Mouse (Mus musculus) kidney, adult 2 months (tissue): ENCODE data around the gene Pdgfb. TPM values are rescaled to one million over a fixed set of nuclear protein-coding genes. Genes with fewer than 3 reads are reported as not detected.

Source experiments
- DNase-seq: peaks from one replicate; pipeline ENCODE4 v3.0.0; 2021
- H3K27ac ChIP-seq: fragments of 200-500 bp; 2 replicates; pipeline ENCODE4 v1.5.1; 2012; ENCODE audit warnings: low read depth, low read length, control low read depth, inconsistent platforms; ENCODE audit not compliant: insufficient read depth
- H3K27me3 ChIP-seq: fragments of 200-500 bp; replicated peaks from 2 replicates; pipeline ENCODE4 v1.6.1; 2012; ENCODE audit warnings: mild to moderate bottlenecking, moderate library complexity, low read length, inconsistent platforms; ENCODE audit not compliant: control insufficient read depth, insufficient read depth
- H3K36me3 ChIP-seq: fragments of 200-500 bp; 2 replicates; pipeline ENCODE4 v1.6.1; 2012; ENCODE audit warnings: mild to moderate bottlenecking, moderate library complexity, low read length, inconsistent platforms; ENCODE audit not compliant: control insufficient read depth, insufficient read depth
- H3K4me1 ChIP-seq: fragments of 200-500 bp; 2 replicates; pipeline ENCODE4 v1.6.1; 2011; ENCODE audit warnings: low read length; ENCODE audit not compliant: control insufficient read depth, insufficient read depth
- H3K4me3 ChIP-seq: fragments of 200-500 bp; 2 replicates; pipeline ENCODE4 v1.5.1; 2011; ENCODE audit warnings: mild to moderate bottlenecking, low read depth, low read length, control low read depth; ENCODE audit not compliant: insufficient read depth
- CTCF ChIP-seq: fragments of 200-500 bp; conservative IDR thresholded peaks from 2 replicates; pipeline ENCODE4 v1.5.1; 2011; ENCODE audit warnings: low read depth, mild to moderate bottlenecking, control low read depth, low read length, moderate library complexity, mixed read lengths; ENCODE audit not compliant: insufficient read depth, insufficient read length
- POLR2A ChIP-seq: fragments of 200-500 bp; IDR thresholded peaks from one replicate; pipeline ENCODE4 v1.6.1; 2011; ENCODE audit warnings: low read depth, low read length, control low read depth
- WGBS: fragments of 180-500 bp; shearing (Covaris S2); methylation state at CpG from one replicate; pipeline ENCODE4 v1.1.7; 2018; 5-methylcytosine and 5-hydroxymethylcytosine counted together
- polyA plus RNA-seq: library from polyadenylated mRNA; depleted of rRNA; stranded (reverse); fragments of >200 nt; gene quantifications from 2 replicates; pipeline ENCODE4 v1.2.3, GENCODE M21; 2012

Pdgfb gene
- polyA plus RNA-seq, 1 experiment, result 33.4 TPM

DNA sequence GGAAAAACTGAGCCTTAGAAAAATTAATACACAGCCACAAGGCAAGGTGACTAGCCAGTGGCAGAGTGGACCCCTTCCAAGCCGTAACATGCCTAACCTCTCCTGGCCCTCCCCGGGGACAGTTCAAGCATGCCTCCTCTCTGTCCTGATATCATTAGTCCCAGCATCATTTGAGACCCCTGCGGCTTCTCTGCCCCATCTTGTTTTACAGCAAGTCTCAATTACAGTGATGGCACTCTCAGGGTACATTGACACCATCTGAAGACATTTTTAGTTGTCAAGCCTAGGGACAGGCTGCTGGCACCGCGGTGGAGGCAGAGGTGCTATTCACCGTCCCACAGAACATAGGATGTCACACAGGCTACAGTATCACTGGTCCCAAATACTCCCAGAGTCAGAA, 6.3 kb downstream of the Pdgfb start:
- H3K4me1 ChIP-seq, result peaks cover 29% of the 10 kb centered on the region
- no peak overlapping the region for H3K4me3 ChIP-seq
- H3K27me3 ChIP-seq, result no peaks in the 10 kb centered on the region
- TF ChIP-seq CTCF (no peak), POLR2A (no peak)
- no peak for DNase-seq
- H3K27ac ChIP-seq, result no peak overlapping the region
- WGBS, result 75% methylated on average over 6 of the region's 6 CpGs
- no peaks in the 10 kb centered on the region for H3K36me3 ChIP-seq

DNA sequence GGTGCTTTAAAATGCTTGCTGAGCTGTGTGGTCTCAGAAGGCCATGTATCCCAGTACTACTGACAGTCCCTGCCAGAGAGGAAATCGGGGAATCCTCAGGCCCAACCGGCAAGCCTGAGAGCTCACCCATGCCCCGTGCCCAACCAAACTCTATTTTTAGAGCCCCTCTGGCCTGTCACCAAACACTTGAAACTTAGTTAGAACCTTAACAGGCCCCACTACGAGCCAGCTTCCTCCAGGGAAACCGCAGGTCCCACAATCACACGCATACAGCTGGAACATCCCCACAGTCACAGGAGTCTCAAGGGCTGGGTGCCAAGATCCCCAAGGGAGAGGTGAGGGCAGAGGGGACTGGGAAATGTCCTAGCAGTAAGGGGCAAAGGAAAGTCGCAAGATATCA, 8.6 kb downstream of the Pdgfb start:
- H3K4me1 ChIP-seq, result peaks cover 29% of the 10 kb centered on the region
- H3K27ac ChIP-seq, result peak overlapping the region; percentile 65; the same call in 1 of the 2 replicates
- no peaks in the 10 kb centered on the region for H3K27me3 ChIP-seq
- no peak overlapping the region for H3K4me3 ChIP-seq
- TF ChIP-seq POLR2A (no peak), CTCF (no peak)
- H3K36me3 ChIP-seq, result no peaks in the 10 kb centered on the region
- DNase-seq, result peak; percentile 55
- 22% methylated on average over 7 of the region's 7 CpGs for WGBS

DNA sequence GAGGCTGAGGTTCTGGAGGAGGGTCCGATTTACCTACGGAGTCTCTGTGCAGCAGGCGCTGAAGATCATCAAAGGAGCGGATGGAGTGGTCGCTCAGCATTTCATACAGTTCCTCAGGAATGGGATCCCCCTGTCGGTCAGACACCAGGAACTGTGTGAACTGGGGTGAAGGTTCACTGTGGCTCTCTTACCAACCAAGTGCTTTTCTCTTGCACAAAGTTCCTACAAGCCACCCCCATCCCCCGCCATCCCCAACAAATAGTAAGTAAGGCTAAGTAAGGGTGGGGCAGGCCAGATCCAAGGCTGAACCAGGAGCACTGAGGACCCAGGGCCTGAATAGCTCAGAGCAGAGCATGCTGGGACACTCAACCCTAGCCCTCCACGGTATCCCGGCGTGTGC, 9.3 kb downstream of the Pdgfb start:
- no peak overlapping the region for H3K4me3 ChIP-seq
- peaks cover 29% of the 10 kb centered on the region for H3K4me1 ChIP-seq
- peak; percentile 50 for DNase-seq
- 39% methylated on average over 10 of the region's 10 CpGs for WGBS
- no peaks in the 10 kb centered on the region for H3K36me3 ChIP-seq
- no peaks in the 10 kb centered on the region for H3K27me3 ChIP-seq
- peak overlapping the region; percentile 65 for H3K27ac ChIP-seq
- TF ChIP-seq POLR2A (no peak), CTCF (no peak)

DNA sequence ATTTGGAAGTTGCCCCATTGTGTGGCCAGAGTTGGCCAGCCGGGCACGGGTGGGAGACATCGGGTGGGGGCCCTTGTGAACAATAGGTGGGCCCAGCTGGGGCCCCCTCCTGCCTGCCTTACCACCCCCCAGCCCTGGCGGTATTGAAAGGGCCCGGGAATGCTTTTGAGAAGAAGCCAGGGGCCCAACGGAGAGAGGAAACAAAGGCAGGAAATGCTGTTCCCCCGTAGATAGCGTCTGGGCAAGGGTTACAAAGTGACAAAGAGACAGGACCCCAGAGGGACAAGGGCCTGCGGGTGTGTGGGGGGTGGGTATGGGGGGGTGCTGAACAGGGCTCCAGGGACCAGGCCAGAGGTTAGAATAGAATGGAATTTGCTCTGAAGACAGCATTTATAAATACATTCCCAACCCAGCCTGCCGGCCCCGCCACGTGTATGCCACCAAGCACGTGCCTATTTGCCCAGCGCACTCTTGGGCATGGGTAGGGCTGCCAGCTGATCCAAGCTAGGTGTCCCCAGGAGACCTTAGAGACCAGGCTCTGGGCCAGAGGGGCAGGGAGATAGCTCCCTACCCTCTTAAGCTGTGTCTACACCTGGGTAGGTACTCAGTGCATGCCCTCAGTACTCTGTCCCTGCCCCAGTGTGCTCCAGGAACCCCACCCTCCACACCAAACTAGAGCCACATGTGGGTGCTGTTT, 10.0 kb downstream of the Pdgfb start:
- H3K27ac ChIP-seq, result peak overlapping the region; percentile 65

DNA sequence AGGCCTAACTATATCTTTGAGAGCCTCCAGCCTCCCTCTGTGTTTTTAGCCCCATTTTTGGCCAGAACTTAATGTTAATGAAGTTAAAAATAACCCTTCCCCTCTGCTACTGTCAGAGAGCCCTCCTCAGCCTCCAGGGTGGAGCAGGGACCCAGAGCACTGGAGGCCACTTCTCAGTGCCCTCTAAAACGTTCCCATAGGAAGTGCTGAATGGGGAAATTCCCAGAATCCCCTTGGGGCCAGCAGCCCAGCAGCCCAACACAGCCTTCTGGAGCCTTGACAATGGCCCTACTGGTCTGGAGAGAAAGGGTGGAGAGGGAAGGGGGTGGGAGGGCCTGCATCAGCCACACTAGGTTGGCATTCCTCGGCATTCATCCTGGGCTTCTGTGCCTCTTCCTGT, 11.2 kb downstream of the Pdgfb start:
- DNase-seq, result no peak
- H3K27ac ChIP-seq, result peak overlapping the region; percentile 64
- WGBS, result 44% methylated on average over 2 of the region's 2 CpGs

More for the DNA sequence above, 10.0 kb downstream of the Pdgfb start:
- TF ChIP-seq CTCF, result no peak
- no peak for TF ChIP-seq POLR2A
- Histone ChIP-seq H3K27me3 (no peaks in the 10 kb centered on the region), H3K36me3 (no peaks in the 10 kb centered on the region; the same call in 1 of the 2 replicates), H3K4me3 (no peak overlapping the region), H3K4me1 (peaks cover 26% of the 10 kb centered on the region)
- peak; percentile 90 for DNase-seq
- 22% methylated on average over 14 of the region's 14 CpGs for WGBS

DNA sequence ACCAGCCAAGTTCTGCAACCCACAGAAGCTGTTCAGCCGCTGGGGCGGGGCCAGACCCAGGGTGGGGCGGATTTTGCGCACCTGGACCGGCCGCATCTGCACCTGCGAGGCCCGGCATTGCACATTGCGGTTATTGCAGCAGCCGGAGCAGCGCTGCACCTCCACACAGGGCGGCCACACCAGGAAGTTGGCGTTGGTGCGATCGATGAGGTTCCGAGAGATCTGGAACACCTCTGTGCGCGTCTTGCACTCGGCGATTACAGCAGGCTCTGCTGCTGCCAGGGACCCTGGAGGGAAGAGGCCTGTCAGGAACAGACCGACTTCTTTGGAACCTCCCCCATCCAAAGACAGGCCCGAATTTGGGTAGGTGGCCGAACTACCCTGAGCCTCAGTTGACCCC, 13.2 kb downstream of the Pdgfb start:
- Histone ChIP-seq H3K27ac (no peak overlapping the region), H3K4me3 (no peak overlapping the region), H3K4me1 (peaks cover 23% of the 10 kb centered on the region), H3K27me3 (no peaks in the 10 kb centered on the region), H3K36me3 (no peaks in the 10 kb centered on the region; the same call in 1 of the 2 replicates)
- no peak for DNase-seq
- 93% methylated on average over 23 of the region's 23 CpGs for WGBS
- no peak for TF ChIP-seq CTCF

More for the DNA sequence above, 11.2 kb downstream of the Pdgfb start:
- Histone ChIP-seq H3K4me3 (no peak overlapping the region), H3K4me1 (peaks cover 26% of the 10 kb centered on the region), H3K27me3 (no peaks in the 10 kb centered on the region), H3K36me3 (no peaks in the 10 kb centered on the region; the same call in 1 of the 2 replicates)
- TF ChIP-seq CTCF (no peak), POLR2A (no peak)

DNA sequence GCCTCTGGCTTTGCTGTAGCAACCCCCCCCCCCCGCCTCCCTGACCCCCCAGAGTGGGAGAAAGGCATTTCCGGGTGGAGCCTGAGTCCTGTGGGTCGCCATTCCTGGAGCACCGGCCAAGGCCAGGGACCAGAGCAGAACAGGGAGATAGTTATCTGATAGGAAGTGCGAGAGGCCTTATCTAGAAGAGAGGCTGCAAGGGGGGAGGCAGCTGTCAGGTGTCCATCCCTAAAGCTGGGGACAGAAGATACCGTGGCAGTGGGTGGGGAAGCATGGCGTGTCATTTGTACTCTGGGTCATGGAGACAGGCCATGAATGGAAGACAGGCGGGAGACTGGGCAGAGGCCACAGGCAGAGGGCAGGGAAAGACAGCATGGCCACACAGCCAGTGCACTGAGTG, 14.1 kb downstream of the Pdgfb start:
- Histone ChIP-seq H3K27ac (peak overlapping the region; percentile 35; the same call in 1 of the 2 replicates), H3K4me1 (peaks cover 14% of the 10 kb centered on the region), H3K27me3 (no peaks in the 10 kb centered on the region), H3K36me3 (no peaks in the 10 kb centered on the region; the same call in 1 of the 2 replicates), H3K4me3 (no peak overlapping the region)
- peak; percentile 87 for DNase-seq
- TF ChIP-seq POLR2A (no peak), CTCF (no peak)
- WGBS, result 45% methylated on average over 8 of the region's 8 CpGs
